Mouse (Mus musculus) kidney, adult 18-20 months (tissue): ENCODE results near the gene Arid5a.

Experiments used
- DNase-seq: peaks from one replicate; pipeline ENCODE4 v3.0.0; 2021

Arid5a gene

DNA sequence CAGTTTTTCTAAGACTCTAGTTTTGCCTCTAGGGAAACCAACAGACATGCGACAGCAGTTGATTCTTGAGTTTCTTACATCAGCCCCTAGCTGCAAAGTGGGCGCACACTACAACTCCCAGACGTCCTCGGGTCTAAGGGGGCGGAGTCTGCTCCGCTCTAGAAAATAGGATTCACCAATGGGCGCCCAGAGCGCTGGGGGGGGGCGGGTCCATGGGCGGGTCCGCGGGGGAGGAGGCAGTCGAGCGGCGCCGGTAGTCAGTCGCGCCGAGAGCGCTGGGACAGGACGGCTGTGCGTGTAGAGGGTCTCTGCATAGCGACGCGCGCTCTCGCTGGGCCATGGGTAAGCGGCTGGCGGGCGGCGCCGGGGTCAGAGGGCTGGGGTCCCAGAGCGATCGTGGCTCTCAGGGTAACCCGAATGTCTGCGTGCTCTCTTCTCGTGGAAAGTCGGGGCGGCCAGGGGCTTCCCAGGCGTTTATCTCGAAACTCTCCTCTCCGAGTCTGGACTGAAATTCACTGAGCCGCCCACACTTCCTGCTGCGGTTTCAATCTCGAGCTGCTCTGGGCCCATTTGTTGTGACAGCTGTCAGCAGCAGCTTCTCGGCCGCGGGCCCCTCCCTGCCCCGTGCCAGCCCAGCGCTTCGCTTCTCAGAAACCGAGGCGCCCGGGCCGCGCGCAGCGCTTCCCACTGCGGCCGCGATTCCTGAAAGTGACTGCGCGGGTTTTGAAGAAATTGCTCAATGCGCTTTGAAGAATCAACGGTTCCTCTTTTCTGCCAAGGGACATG, at the start of gene Arid5a:
Arid5a (plus strand) TSS at position 239 of the 786 bp plus-strand sequence.
- DNase-seq, result peak; percentile 84

- no peak for DNase-seq
Observed at GRCm38 (mm10) chr1:36258631-36259030, 48.9 kb upstream of the Arid5a start.

DNA sequence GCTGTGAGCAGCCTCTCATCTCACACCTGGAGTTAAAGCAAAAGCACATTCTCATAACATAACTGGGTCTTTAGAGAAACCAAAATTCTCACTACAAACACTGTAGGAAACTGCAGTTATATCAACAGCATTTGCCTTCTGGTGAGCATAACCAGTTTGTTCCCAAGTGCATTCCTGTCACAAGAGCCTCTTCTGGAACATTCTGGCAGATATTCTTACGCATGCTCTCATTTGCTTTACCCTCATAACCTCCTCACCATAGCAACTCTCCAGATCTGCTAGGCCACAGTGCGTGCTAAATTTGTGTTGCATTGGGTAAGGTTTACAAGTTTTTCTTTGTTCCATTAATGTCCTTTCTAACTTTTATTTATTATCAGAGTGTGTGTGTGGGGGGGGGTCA, 48.3 kb upstream of the Arid5a start:
- no peak for DNase-seq

GRCm38 (mm10) chr1:36260418-36260817, 47.1 kb upstream of the Arid5a start:
- DNase-seq, result no peak

DNA sequence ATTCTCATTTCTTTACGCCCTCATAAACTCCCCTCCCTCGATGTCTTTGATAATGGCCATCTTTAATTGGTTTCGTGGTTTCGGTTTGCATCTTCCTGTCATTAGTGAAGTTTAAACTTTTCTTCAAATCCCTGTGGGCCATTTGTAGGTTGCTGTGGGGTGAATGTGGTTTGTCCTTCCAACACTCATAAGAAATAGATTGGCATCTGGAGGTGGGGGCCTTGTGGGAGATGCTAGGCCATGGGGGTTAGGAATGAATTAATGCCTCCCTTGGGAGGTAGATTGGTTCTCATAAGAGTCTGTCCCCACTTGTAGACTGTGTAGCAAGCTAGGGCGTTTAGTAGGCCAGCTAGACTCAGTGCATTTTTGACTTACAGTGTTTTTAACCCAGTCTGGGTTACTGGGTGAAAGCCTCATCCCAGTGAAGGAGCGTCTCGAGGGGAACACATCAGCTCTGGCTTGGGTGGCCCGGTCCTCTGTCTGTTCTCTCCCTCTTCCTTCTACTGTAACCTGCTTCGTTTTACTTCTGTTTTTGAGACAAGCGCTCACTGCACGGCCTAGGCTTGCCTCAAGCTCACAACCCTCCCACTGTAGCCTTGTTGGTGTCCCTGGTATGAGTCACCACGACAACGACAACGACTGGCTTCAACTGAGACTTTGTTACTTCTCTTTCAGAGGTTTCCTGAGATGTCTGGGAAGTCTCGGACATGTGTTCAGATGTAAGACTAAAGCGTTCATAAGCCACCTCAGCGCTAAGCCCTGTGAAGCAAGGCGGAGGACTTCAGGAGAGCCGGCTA, 45.6 kb upstream of the Arid5a start:
- no peak for DNase-seq

DNA sequence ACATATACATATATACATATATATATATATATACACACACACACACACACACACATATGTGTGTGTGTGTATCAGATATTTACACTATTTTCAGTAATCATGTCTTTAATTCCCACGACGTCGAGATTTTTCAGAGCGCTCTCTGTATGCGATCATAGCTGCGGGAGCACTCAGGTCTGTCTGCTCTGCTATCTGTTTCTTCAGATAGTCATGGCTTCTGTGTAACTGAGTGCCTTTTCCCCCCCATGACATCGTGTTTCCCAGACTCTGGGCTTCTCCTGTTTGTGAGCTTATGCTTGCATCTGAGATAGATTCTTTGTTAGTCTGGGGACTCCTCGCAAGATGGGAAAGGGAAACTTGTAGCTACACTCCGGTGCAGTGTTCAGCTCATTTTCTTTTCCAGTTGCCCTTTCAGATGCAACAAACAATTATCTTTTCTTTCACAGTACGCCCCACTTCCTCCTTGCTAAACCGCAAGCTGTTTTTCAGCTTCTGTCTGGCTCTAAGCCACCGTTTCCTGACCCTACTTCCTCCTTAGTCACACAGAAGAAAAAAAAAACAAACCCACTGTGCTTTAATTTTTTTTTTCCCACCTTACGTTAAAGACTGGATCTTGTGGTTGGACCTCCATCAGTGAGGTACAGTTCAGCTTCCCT, 43.6 kb upstream of the Arid5a start:
- peak; percentile 45 for DNase-seq

DNA sequence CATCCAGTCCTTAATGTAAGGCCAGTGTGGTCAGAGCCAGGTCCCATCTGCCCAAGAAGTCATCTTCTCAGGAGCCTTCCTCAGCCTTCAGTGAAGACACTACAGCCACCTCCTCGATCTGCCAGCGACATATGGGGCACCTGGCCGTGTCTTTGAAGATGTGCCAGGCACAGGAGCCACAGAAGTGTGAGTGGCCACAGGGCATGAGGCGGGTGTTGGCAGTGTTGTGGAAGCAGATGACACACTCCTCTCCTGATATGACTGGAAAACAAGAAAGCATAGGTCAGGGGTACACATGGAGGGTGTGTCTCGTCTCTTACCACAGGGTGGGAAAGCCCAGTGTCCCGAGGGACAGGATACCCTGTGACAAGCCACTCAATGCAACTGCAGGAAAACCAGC, 41.2 kb upstream of the Arid5a start:
- no peak for DNase-seq

GRCm38 (mm10) chr1:36267595-36267994, 39.9 kb upstream of the Arid5a start:
- DNase-seq, result no peak

- no peak for DNase-seq
Observed at GRCm38 (mm10) chr1:36269121-36269795, 38.3 kb upstream of the Arid5a start.

DNA sequence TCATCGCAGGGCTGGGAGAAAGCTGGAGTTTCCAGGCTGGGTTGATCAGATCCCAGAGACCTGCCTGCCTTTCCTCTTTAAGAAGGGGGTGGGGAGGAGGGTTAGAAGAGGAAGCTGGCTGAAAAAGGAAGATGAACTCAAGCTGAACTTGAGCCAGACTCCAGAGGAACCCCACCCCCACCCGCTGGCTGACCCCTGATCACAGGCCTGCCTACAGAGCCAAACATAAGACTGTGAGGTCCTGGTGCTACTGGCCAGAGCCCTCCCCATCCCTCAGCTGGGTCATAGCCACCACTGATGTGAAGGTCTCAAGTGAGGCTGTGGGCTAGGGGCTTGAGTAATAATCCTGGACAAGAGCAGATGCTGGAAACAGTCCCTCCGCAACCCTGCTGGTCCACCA, 36.9 kb upstream of the Arid5a start:
- peak; percentile 29 for DNase-seq

DNA sequence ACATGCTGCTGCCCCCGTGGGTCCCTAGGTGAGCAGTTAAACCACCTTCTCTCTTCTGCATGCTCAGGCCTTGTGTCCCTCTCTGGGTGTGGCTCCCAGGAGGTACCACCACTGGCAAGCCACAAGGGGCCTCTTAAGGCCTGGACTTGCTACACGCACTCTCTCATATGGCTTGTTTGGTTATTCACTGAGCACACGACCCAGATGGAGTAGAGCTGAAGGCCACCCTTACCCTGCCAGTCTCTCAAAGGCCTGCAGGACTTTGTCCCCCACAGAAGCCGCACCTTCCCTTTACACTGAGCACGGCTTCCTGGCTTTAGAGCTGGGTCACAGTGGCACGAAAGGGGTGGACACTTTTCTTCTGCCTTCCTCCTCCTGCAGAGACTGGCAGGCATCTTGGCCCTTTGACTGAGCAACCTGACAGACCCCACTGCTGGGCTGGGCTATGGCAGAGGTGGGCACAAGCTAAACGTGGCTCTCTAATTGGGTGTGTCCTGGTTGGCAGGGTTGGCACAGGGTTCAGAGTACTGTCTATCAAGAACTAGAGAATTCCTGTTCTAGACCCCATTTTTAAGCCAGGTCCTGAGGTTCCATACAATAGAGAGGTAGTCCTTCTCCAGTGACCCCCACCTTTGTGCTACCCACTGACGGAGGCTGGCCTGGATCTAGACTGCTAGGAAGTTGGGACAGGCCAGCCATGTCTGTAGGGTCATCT, 35.9 kb upstream of the Arid5a start:
- DNase-seq, result peak; percentile 12

GRCm38 (mm10) chr1:36272546-36272945, 35.0 kb upstream of the Arid5a start:
- peak; percentile 38 for DNase-seq

DNA sequence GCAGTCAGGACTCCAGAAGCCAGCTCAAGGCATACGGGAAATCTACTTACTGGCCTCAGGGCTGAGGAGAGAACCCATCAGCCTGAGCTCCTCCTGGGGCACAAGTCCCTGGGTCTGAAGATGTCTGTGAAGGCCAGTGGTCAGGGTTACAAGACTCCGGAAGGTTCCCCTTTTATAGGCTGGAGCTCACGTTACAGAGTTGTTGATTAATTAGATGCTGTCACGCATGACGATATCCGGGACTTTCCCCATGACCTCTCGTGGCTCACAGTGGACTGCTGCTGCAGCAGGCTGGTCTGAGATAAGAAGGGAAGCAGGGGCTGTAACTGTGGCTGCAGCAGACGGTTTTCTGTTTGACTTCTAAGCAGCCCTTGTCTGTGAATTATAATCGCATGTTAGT, 34.2 kb upstream of the Arid5a start:
- DNase-seq, result peak; percentile 73

DNA sequence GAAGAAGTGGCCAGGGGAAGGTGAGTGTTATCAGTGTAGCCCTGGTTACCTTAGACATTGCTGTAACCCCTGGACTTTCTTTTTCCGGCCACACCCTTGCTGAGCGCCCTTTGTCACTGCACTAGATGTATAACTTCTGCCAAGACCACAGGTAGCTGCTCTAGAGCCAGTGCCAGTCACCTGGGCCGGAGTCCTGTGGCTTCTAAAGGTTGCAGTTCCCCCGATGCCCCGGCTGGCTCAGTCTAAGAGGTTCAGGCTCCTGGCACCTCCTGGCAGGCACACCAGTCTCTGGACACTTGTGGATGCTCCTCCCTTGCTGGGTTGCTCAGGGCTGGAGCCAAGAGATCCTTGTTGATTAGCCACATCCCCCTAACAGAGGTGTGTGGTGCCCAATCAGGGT, 33.1 kb upstream of the Arid5a start, which contains the start of gene Neurl3:
Neurl3 (minus strand) TSS at position 225 of the 400 bp plus-strand sequence.
- DNase-seq, result no peak

DNA sequence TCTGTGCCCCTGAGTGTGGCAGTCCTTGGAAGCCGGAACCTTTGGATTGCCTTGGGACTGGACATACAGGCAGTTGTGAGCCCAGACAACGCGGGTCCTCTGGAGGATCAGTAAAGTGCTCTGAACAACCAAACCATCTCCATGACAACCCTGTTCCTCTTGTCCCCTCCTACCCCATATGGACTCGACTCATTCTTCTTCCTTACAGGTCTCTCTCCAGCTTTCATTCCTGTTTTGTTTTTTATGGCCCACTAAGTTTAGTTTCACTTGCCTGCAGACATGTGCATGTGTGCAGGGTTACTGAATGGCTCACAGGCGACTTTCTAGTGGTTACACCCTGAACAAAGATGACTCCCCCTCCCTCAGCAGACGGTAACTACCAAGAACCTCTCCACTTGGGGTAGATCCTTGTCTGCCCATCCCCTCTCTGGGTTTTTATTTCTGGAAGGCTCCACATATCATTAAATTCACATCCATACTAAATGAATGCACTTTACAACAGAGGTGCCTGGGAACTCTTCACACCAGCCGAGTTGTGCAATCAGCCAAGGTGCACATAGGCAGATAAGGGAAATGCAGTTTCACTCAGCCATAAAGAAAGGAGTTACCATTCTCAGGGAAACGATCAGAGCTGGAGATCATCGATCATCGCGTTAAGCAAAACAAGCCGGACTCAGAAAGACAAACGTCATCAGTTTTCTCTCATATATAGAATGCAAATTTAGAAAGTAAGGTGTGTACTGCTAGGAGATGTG, 31.7 kb upstream of the Arid5a start:
- DNase-seq, result no peak

- peak; percentile 87 for DNase-seq
Observed at GRCm38 (mm10) chr1:36277267-36278060, 30.1 kb upstream of the Arid5a start.

DNA sequence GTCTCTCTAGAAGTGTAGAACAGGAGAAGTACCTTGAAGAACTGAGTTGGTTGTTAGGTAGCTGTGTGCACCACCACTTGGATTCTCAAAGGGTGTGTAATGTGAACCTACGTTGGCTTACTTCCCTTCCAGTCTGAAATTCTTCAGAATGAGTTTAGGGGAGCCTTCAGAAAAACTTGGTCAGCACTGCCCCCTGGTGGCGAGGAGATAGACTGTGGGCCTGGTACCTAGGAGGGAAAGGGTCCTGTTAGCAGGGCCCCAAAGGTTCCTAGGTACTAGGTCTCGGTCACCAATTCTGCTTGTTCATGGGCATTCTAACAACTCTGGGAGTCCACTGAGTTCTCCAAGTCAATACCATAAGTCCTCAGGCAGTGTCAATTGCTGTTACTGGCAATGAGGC, 28.3 kb upstream of the Arid5a start:
- DNase-seq, result peak; percentile 87

DNA sequence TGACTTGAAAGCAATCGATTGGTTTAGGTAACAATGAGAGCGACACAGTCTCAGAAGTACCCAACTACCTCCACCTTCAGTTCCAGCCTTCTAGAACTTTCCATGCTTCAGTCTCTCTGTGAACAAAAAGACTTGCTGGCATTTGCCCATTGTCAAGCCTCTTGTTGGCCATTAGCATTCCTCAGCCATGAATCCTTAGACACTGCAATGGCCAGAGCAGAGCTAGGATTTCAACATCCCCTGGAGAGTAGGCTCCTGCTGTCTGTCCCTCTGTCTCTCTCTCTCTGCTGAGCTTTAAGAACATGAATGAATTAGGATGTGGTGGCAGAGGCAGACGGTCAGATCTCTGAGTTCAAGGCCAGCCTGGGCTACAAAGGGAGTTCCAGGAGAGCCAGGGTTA, 26.6 kb upstream of the Arid5a start:
- DNase-seq, result no peak

GRCm38 (mm10) chr1:36281849-36282248, 25.7 kb upstream of the Arid5a start:
- no peak for DNase-seq

DNA sequence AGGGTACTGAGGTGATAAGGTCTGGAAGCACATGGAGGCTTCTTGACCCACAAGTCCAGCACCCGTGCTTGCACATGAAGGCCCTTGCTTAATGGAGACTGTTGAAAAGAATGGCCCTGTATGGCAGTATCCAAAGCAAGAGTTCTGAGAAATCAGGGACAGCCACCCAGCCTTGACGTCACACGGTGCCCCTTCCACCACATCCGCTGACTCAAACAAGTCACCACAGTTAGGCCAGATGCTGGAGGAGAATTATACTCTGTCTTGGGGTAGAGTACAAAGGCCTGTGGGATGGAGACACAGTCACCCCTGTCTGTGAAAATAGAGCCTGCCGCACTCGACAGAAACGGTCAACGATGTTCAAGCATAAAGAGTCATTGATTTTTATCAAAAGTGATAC, 14.1 kb upstream of the Arid5a start:
- DNase-seq, result no peak

DNA sequence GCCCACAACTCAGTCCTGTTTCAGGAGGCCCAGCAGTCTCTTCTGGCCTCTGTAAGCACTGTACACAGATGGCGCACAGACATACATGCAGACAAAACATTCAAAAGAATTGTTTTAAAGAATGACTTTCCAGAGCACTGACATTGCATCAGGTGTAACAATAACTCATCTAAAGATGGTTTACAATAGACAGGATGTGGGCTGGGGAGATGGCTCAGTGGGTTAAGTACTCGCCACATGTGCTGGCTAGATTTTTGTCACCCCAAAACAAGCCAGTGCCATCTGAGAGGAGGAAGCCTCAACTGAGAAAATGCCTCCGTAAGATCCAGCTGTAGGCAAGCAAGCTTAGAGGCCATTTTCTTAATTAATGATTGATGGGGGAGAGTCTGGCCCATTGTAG, 13.1 kb upstream of the Arid5a start:
- DNase-seq, result no peak
